In genomic region chr1:133131936-133132335, GRCm38 (mm10) we compare ENCODE assay signal across 7 mouse cellular contexts. TPM values are rescaled to one million over a fixed set of nuclear protein-coding genes. Genes with fewer than 3 reads are reported as not detected.
DNase-seq lines count a peak whose midpoint lies in the region; ATAC-seq and TF ChIP-seq lines count a peak whose summit lies in the region.

No protein-coding gene starts in this region.

- no peak for TF ChIP-seq CTCF in thymus, adult 2 months (IDR thresholded peaks at IDR 0.05; ENCODE audit: borderline replicate concordance, control insufficient read depth, extremely low read depth, insufficient read depth, low read length, poor library complexity)

- TF ChIP-seq POLR2A in thymus, adult 2 months (IDR thresholded peaks at IDR 0.05; ENCODE audit: control insufficient read depth, extremely low read depth, insufficient read depth, low read length, poor library complexity): no peak

- no peak for ATAC-seq in hindbrain, embryonic 11.5 days (ENCODE audit: low FRiP score)
- no peak for ATAC-seq in neural tube, embryonic 14.5 days (ENCODE audit: low read depth)

- peak overlapping the region; percentile 72 for H3K4me3 ChIP-seq in thymus, adult 2 months (ENCODE audit: control insufficient read depth, insufficient read depth, low read length)
- peak overlapping the region; percentile 98 for H3K4me3 ChIP-seq in hindbrain, embryonic 11.5 days (ENCODE audit: low read depth, low read length)
- peak overlapping the region; percentile 97 for H3K4me3 ChIP-seq in neural tube, embryonic 14.5 days (ENCODE audit: low read depth, low read length)

- H3K4me2 ChIP-seq in hindbrain, embryonic 11.5 days (replicated peaks; ENCODE audit: low read depth, low read length): peak overlapping the region; percentile 98
- peak overlapping the region; percentile 100 for H3K4me2 ChIP-seq in neural tube, embryonic 14.5 days (ENCODE audit: low read depth, low read length)

- H3K27ac ChIP-seq in thymus, adult 2 months (ENCODE audit: control insufficient read depth, insufficient read depth, low read length): peak overlapping the region; percentile 67
- H3K27ac ChIP-seq in hindbrain, embryonic 11.5 days (ENCODE audit: low read depth, low read length): peak overlapping the region; percentile 95; the same call in 1 of the 2 replicates
- peak overlapping the region; percentile 93 for H3K27ac ChIP-seq in neural tube, embryonic 14.5 days (ENCODE audit: low read depth, low read length)

- no peaks in the 10 kb centered on the region for H3K9me3 ChIP-seq in hindbrain, embryonic 11.5 days (ENCODE audit: control insufficient read depth, low read length)
- no peaks in the 10 kb centered on the region for H3K9me3 ChIP-seq in neural tube, embryonic 14.5 days (ENCODE audit: control insufficient read depth, low read length)

- peaks cover 10% of the 10 kb centered on the region for H3K36me3 ChIP-seq in thymus, adult 2 months (ENCODE audit: control insufficient read depth, insufficient read depth, low read length)
- no peaks in the 10 kb centered on the region for H3K36me3 ChIP-seq in hindbrain, embryonic 11.5 days (ENCODE audit: control insufficient read depth, insufficient read depth, low read length)
- H3K36me3 ChIP-seq in neural tube, embryonic 14.5 days (ENCODE audit: control insufficient read depth, insufficient read depth, low read length): peaks cover 5% of the 10 kb centered on the region

- peak overlapping the region; percentile 98 for H3K9ac ChIP-seq in hindbrain, embryonic 11.5 days (ENCODE audit: low read depth, low read length)
- H3K9ac ChIP-seq in neural tube, embryonic 14.5 days (replicated peaks; ENCODE audit: low read depth, low read length): peak overlapping the region; percentile 94

- H3K4me1 ChIP-seq in thymus, adult 2 months (replicated peaks; ENCODE audit: control insufficient read depth, insufficient read depth, low read length): peaks cover 3% of the 10 kb centered on the region; the same call in 1 of the 2 replicates
- H3K4me1 ChIP-seq in hindbrain, embryonic 11.5 days (replicated peaks; ENCODE audit: control insufficient read depth, insufficient read depth, low read length): peaks cover 20% of the 10 kb centered on the region
- H3K4me1 ChIP-seq in neural tube, embryonic 14.5 days (ENCODE audit: control insufficient read depth, insufficient read depth, low read length): peaks cover 30% of the 10 kb centered on the region

- WGBS in thymus, adult 2 months: under 1% methylated on average over 11 of the region's 11 CpGs
- WGBS in hindbrain, embryonic 11.5 days: under 1% methylated on average over 11 of the region's 11 CpGs
- WGBS in neural tube, embryonic 14.5 days: 0% methylated on average over 11 of the region's 11 CpGs

- DNase-seq in thymus, adult 2 months: peak; percentile 23
- DNase-seq in thymus, postnatal 14 days: no peak
- DNase-seq in c-Kit-positive CD71-positive TER-119-positive erythroid progenitor cells, embryonic 14.5 days (ENCODE audit: low spot score): peak; percentile 23
- peak; percentile 47 for DNase-seq in hindbrain, embryonic 11.5 days (ENCODE audit: low spot score)
- DNase-seq in liver: peak; percentile 43
- DNase-seq in embryo, embryonic 9.5 days (ENCODE audit: extremely low spot score): no peak

- no peaks in the 10 kb centered on the region for H3K27me3 ChIP-seq in thymus, adult 2 months (ENCODE audit: control insufficient read depth, insufficient read depth, low read length)
- H3K27me3 ChIP-seq in hindbrain, embryonic 11.5 days (ENCODE audit: control insufficient read depth, insufficient read depth, low read length): no peaks in the 10 kb centered on the region
- peaks cover 3% of the 10 kb centered on the region; the same call in 1 of the 2 replicates for H3K27me3 ChIP-seq in neural tube, embryonic 14.5 days (ENCODE audit: control insufficient read depth, insufficient read depth, low read length)

RNA-seq across cellular contexts. Expression of gene Ppp1r15b, which starts 1.0 kb away (rescaled TPM):
- polyA plus RNA-seq in thymus, adult 2 months (2012; rRNA removed): 45.8 and 55.0 TPM in 2 replicates
- polyA plus RNA-seq in hindbrain, embryonic 11.5 days (2014; fragmentation: Nextera tagmentation; extraction: Ambion mirVana): 37.8 and 48.7 TPM in 2 replicates
- polyA plus RNA-seq in neural tube, embryonic 14.5 days (2014; fragmentation: Nextera tagmentation; extraction: Ambion mirVana): 25.9 and 37.1 TPM in 2 replicates

RNA-seq across cellular contexts. Expression of gene Plekha6, which starts 32.1 kb away (rescaled TPM):
- 5.1 and 9.4 TPM in 2 replicates for polyA plus RNA-seq in thymus, adult 2 months (2012; rRNA removed)
- polyA plus RNA-seq in hindbrain, embryonic 11.5 days (2014; fragmentation: Nextera tagmentation; extraction: Ambion mirVana): 14.6 and 22.1 TPM in 2 replicates
- 25.5 and 27.9 TPM in 2 replicates for polyA plus RNA-seq in neural tube, embryonic 14.5 days (2014; fragmentation: Nextera tagmentation; extraction: Ambion mirVana)

Comparison
In these comparisons a context has a peak if more than half of its experiments do, and no peak if none do; other contexts are left out.
1. DNase-seq: peak in thymus, adult 2 months (single experiment), c-Kit-positive CD71-positive TER-119-positive erythroid progenitor cells, embryonic 14.5 days (single experiment), hindbrain, embryonic 11.5 days (single experiment) and liver (single experiment); none in thymus, postnatal 14 days (single experiment) and embryo, embryonic 9.5 days (single experiment).
2. Peak in every context shown above with its lines, with median percentiles within 50 percentile points of each other: H3K27ac ChIP-seq and H3K4me3 ChIP-seq.